Mouse (Mus musculus): ENCODE results near the gene Caly. TPM values are rescaled to one million over a fixed set of nuclear protein-coding genes. Genes with fewer than 3 reads are reported as not detected.

Gene Caly
- total RNA-seq, 2 experiments from 2014 or later = not detected

DNA sequence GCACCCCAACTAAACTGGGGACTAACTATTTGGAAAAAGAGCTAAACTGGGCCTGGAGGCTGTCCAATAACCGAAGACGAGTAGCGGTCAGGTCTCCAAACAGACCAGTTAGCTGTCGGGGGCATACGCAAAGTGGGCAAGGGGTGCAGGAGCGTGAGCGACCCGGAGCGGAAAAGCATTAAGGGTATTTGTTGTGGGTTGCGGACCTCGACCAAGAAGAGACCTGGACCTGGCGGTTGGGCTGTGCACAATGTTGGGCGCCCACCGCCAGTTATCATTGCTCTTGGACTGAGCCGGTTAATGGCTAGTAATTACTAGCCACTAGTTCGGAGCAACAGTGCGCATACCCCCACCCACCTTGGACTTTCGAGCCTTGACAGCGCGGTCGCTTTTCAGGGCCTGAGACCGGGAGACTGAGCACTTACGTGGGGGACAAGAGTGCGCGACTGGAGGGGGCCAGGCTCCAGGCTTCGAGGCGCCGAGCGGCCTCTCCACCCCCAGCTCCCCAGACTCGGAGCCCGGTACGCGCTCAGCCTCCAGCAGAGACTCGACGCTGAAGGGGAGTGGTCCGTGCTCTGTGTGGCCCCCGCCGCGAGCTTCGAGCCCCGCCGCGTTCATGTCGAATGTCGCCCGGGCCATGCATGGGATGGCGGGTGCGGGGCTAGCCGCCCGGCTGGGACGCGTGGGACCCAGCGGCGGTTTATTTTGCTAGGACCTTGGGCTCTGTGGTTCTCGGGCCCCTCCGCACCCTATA, 33.8 kb downstream of the Caly start, which contains the start of gene Msx3:
TSS of gene Msx3 (minus strand) at position 729 of the 754 bp plus-strand sequence.
- intact Hi-C loops (cut with DNase I) = no loop called here
- DNase-seq = no peak

DNA sequence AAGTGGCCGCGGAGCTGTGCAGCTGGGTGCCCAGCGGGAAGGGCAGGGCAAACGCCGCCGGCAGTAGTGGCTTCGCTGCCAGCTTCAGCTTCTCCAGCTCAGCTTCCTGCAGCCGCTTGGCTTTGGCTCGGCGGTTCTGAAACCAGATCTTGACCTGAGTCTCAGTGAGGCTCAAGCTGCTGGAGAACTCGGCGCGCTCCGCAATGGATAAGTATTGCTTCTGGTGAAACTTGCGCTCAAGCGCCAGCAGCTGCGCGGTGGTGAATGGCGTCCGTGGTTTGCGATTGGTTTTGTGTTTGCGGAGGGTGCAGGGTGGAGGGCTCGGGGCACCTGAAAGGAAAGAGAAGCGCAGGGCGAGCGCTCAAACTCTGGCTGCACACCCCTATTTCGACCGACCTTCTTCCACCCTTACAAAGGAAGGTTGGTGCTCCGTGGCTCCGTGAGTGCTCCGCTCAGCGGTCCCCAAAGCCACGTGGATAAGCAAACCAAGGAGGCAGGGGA, 34.5 kb downstream of the Caly start:
- intact Hi-C loops (cut with DNase I) = no loop called here
- peak in 1 of 2 experiments; percentile 17 for DNase-seq

- DNase-seq = no peak
- intact Hi-C loops (cut with DNase I) = no loop called here
Measured at GRCm38 (mm10) chr7:140045546-140045945, 36.8 kb downstream of the Caly start.

DNA sequence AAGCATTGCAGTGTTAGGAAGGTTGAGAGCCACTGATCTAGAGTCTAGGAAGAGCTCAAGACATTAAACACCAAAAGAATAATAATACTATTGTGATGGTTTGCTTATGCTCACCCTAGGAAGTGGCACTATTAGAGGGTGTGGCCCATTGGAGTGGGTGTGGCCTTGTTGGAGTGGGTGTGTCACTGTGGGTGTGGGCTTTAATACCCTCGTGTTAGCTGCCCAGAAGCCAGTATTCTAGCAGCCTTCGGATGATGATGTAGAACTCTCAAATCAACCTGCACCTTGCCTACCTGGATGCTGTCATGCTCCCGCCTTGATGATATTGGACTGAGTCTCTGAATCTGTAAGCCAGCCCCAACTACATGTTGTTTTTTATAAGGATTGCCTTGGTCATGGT, 39.6 kb downstream of the Caly start:
- DNase-seq = no peak
- intact Hi-C loops (cut with DNase I) = no loop called here

DNA sequence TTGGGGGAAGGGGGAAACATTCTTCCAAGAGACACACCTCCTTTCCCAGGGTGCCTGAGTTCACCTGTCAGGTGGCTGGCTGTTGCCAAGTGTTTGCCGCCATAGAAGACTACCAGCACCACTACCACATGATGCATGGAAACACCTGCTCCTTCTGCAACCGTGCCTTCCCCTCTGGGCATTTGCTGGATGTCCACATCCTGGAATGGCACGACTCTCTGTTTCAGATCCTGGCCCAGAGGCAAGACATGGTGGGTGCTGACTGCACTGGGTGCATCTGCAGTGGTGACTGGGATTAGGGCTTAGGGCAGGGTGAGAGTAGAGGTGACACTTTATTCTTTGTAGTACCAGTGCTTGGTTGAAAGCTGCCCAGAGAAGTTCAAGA, 45.2 kb downstream of the Caly start:
- intact Hi-C loops (cut with DNase I) = no loop called here

GRCm38 (mm10) chr7:140036281-140037170, 45.8 kb downstream of the Caly start, which contains the start of the genes Zfp511 and Tubgcp2:
Gene Zfp511 (plus strand): TSS chr7:140036391.
Gene Tubgcp2 (minus strand): TSS chr7:140036669.
- intact Hi-C loops (cut with DNase I) = no loop called here

More for the DNA sequence above, 45.2 kb downstream of the Caly start:
- DNase-seq = no peak

DNA sequence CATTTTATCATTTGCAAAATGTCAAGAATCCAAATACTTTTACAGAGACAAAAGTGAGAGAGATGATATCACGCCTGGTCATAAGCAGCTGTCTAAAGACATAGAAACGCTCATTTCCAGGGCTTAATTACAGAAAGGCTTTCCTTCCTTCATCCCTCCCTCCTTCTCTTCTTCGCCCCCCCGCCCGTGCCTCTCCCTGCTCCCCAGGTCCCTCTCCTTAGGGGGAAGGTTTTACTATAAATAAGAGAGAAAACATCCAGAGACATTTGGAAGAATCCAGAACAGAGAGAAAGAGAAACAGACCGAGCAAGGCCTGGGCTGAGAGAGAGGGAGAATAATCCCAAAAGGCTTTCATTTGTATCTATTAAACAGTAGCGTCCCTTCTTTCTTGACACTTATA, 46.9 kb downstream of the Caly start:
- DNase-seq = no peak
- intact Hi-C loops (cut with DNase I) = no loop called here

More at GRCm38 (mm10) chr7:140036281-140037170, 45.8 kb downstream of the Caly start, which contains the start of the genes Zfp511 and Tubgcp2:
- peak; percentile 93 for DNase-seq

- no peak for DNase-seq
Measured at GRCm38 (mm10) chr7:140033386-140033785, 49.0 kb downstream of the Caly start.

GRCm38 (mm10) chr7:140032366-140032765, 50.0 kb downstream of the Caly start:
- intact Hi-C loops (cut with DNase I) = no loop called here

More at GRCm38 (mm10) chr7:140033386-140033785, 49.0 kb downstream of the Caly start:
- intact Hi-C loops (cut with DNase I) = no loop called here

DNA sequence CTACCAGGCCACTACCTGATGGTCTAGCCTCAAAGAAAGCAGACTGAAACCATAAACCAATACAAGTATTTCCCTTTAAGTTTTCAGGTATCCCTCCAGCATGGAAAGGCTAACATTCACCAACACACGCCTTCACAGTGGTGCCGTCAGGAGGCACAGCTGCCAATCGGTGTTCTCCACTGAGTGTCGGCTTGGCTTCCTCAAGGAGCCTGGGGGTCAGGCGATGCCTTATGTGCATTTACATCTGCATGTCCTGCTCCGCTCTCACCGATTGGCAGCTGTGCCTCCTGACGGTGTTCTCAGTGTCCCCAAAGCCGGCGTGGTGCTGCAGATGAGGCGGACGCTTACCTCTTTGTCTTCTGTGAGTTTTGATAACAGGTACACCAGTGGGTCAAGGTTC, 50.6 kb downstream of the Caly start:
- no peak for DNase-seq
- intact Hi-C loops (cut with DNase I) = no loop called here

More at GRCm38 (mm10) chr7:140032366-140032765, 50.0 kb downstream of the Caly start:
- DNase-seq = no peak

Other genes with a start within 250 kb of the Caly start
- gene Adgra1, start 248.4 kb downstream of the Caly start, total RNA-seq (2021) = not detected
- gene Kndc1, start 187.9 kb downstream of the Caly start, total RNA-seq (2021) = under 1 TPM in 1 of 2 experiments, not detected in 1; 0.24 TPM
- gene Utf1, start 138.8 kb downstream of the Caly start, total RNA-seq (2021) = not detected
- not detected for gene 6430531B16Rik, start 103.8 kb downstream of the Caly start, total RNA-seq (2021)
- gene Adam8, start 90.0 kb downstream of the Caly start, total RNA-seq (2021) = under 1 TPM; 0.93 TPM
- gene Zfp511, start 46.2 kb downstream of the Caly start, total RNA-seq (2021) = 10 to 100 TPM; 10.3 to 10.7 TPM
- 10 to 100 TPM; 27.4 to 29.4 TPM for gene Tubgcp2, start 45.9 kb downstream of the Caly start, total RNA-seq (2021)
- not detected for gene Msx3, start 33.5 kb downstream of the Caly start, total RNA-seq (2021)
- gene Prap1, start 10.8 kb upstream of the Caly start, total RNA-seq (2021) = not detected
- 10 to 100 TPM; 76.5 to 77.2 TPM for gene Fuom, start 19.9 kb upstream of the Caly start, total RNA-seq (2021)
- gene Paox, start 33.3 kb upstream of the Caly start, total RNA-seq (2021) = 1 to 10 TPM; 3.6 to 3.9 TPM
- 100 to 1,000 TPM; 298 to 315 TPM for gene Echs1, start 33.9 kb upstream of the Caly start, total RNA-seq (2021)
- gene Mtg1, start 55.0 kb upstream of the Caly start, total RNA-seq (2021) = 10 to 100 TPM; 28.1 to 29.3 TPM
- under 1 TPM; 0.32 to 0.41 TPM for gene Sprn, start 72.3 kb upstream of the Caly start, total RNA-seq (2021)
- gene Olfr522, start 82.2 kb upstream of the Caly start, total RNA-seq (2021) = not detected
- gene Olfr523, start 90.7 kb upstream of the Caly start, total RNA-seq (2021) = not detected
- gene Olfr524, start 123.4 kb upstream of the Caly start, total RNA-seq (2021) = not detected
- gene Cd163l1, start 135.7 kb upstream of the Caly start, total RNA-seq (2021) = not detected
- under 1 TPM in 1 of 2 experiments, not detected in 1; 0.10 TPM for gene 5830411N06Rik, start 164.7 kb upstream of the Caly start, total RNA-seq (2021)
- not detected for gene Olfr525, start 238.3 kb upstream of the Caly start, total RNA-seq (2021)

Data from heart, postnatal 14 days (tissue).